Mouse (Mus musculus): ENCODE measurements around the gene Prr12.
A peak's percentile ranks its signal among the peaks of the same experiment; 100 is the strongest.
"Not testable (repeated sequence)": the region's sequence is repeated elsewhere in the genome, so short reads cannot be mapped to it uniquely, and the experiment has no call there.

The Prr12 gene

DNA sequence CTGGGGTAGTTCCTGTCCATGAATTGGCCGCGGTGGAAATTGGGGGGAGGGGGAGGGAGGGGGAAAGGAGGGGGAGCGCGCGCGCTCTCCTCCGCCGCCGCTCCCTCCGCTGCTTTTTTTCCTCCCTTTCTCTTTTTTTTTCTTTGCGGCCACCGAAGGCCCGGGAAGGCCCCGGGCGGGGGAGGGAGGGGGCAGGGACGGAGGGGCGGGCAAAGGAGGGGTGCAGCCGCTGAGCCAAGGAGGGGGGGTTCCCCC lies at the start of gene Prr12:
TSS of gene Prr12 (minus strand) at position 20 of the 255 bp plus-strand sequence.
- DNase-seq (ENCODE audit: low spot score in 2 of 2) = no peak

DNA sequence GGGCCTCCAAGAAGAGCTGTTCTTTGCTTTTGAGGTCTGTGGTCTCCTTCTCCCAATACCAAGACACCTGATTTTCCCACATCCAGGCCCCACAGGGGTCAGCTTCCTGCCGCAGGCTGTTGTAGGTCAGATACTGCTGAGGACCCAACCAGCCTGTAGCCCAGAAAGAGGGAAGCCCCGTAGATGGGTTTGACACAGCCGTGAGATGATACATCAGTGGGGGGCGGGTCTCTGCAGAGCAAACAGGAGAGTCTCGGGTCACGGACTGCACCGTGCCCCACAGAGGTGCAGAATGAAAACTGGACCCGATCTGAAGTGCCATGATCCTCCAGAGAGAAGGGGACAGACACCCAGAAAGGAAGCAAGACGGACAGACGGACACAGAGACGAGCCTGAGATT lies 49.8 kb upstream of the Prr12 start:
- no peak for DNase-seq (ENCODE audit: low spot score in 2 of 2)

DNA sequence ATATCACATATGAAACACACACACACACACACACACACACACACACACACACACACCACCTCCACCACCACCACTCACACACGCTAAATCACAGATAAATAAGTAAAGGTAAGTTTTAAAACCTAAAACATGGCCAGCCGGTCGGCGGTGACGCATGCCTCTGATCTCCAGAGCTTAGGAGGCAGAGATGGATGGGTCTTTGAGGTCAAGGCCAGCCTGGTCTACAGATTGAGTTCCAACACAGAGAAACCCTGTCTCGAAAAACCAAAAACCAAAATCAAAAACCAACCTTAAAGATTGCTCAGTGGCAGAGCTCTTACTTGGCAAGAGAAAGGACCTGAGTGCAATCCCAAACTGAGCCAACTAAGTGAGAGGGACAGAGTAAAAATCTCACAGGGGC lies 47.4 kb upstream of the Prr12 start:
- no peak for DNase-seq (ENCODE audit: low spot score in 2 of 2)

DNA sequence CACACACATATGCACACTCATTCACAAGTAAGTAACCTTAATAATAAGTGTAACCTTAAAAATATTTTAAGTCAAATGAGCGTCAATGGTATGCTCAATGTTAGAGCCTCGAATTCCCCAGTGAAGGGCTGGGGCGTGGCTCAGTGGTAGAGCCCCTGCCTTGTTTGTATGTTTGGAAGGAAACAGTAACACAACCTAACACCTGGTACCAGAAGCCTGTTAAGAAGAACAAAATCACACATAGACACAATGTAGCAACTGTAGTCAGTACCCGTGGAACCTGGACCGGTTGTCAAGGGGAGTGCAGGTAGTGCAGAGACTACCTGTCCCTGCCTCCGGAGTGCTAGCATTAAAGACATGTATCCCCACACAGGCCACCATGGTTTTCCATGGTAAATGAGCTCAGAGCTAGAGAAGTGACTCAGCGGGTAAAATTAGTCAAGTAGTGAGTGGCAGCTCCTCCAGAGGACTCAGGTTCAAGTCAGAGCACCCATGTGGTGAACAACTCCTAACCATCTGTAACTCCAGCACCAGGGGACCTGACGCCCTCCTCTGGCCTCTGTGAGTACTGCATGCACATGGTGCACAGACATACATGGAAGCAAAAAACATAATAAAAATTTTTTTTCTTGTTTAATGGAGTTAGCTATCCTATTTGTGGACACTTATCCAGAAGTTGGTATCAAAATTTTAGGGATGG lies 46.0 kb upstream of the Prr12 start:
- DNase-seq (ENCODE audit: low spot score in 2 of 2) = no peak

DNA sequence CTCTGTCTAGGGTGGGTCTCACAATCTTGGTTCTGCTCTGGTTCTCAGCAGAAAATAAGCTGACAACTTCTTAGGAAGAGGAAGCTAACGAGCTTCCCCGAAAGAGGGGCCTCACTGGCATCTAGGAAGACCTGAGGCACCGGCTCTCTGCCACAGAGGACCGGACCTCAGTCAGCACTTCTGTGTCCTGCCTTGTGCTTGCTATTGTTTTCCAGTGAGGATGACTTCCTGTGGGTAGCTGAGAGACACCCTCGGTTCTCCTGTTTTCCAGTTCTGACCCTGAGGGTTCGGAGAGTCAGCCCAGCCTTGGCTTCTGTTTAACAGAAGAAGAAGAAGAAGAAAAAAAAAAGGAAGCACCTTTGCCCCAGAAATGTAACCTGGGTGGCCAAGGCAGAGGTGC lies 44.8 kb upstream of the Prr12 start:
- no peak for DNase-seq (ENCODE audit: low spot score in 2 of 2)

DNA sequence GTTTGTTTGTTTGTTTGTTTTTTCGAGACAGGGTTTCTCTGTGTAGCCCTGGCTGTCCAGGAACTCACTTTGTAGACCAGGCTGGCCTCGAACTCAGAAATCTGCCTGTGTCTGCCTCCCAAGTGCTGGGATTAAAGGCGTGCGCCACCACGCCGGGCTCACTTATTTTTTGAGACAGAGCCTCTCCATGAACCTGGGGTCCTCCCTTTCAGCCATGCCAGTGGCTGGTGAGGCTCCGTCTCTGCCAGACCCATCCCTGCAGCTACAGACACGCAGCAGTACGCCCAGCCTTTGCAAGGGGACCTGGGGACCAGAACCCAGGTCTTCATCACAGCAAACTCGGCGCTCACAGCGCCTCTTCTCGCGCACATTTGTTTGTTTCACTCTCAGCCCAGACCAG lies 43.3 kb upstream of the Prr12 start:
- not testable (repeated sequence) for DNase-seq (ENCODE audit: low spot score in 2 of 2)

DNA sequence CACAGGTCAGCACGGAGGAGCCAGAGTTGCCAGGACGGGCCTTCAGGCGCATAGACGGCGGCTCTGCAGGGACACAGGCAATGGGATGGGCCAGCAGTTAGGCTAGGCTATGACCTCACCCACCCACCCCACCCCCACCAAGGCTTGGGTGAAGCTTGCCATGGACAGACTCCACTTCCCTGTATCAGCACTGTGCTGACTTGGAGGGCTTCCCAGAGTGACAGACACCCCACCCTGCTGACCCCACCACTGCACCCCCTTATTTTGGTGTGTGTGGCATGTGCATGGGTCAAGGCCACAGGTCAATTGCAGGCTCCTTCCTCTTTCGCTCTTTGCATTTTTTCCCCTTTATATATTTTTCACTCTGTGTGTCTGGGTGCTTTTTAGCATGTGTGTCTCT lies 42.7 kb upstream of the Prr12 start:
- no peak for DNase-seq (ENCODE audit: low spot score in 2 of 2)

DNA sequence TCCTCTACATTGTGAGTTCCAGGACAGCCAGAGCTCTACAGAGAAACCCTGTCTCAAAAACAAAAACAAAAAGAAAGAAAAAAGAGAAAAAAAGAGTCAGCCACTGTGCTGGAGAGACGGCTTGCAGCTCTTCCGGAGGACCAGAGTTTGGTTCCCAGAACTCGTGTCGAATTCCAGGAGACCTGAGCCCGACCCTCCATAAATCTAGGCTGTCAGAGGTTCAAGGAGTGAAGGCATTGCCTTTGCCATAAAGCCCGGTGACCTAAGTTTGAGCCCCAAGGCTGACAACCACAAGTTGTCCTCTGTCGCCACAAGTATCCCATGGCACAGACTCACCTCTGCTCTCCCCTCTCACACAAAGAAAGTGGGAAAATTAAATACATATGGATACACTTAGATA lies 41.4 kb upstream of the Prr12 start:
- DNase-seq (ENCODE audit: low spot score in 2 of 2) = no peak

DNA sequence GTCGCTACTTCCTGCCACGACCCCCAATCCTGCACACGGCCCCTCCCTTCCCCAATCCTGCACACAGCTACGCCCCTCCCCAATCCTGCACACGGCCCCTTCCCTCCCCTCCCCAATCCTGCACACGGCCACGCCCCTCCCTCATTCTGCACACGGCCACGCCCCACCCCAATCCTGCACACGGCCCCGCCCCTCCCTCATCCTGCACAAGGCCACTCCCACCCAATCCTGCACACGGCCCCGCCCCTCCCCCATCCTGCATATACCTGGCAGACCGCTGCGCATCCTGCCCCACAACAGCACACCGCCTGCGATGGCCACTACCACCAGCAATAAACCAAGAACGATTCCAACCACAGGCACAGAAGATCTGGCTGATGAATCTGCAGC lies 40.8 kb upstream of the Prr12 start:
- no peak for DNase-seq (ENCODE audit: low spot score in 2 of 2)

DNA sequence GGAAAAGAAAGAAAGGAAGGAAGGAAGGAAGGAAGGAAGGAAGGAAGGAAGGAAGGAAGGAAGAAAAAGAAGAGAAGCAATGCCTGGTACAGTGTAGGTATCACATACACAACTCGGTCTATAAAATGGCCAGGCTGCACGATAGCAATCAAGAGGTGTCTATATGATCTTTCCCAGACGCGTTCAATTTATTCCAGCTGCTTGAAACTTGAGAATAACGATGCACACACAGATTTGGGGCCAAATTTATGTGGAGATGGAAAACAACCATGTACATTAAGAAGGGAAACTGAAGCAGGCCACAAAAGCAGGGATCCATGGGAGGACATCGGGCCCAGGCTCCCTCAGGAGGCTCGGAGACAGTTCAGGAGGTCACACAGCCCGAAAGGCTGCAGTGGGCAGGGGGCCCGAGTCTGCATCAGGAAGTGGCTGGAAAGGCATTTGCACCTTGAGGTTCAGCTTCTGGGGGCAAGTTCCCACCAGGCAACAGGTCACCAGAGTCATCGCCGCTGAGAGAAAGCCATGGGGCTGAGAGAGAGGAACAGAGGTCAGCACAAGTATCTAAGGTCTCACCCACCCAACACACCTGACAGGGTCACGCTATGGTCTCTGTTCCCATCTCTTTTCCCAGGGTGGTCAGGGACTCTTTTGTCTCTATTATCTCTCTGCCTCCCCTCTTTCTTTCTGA lies 40.3 kb upstream of the Prr12 start:
- DNase-seq (ENCODE audit: low spot score in 2 of 2) = no peak

DNA sequence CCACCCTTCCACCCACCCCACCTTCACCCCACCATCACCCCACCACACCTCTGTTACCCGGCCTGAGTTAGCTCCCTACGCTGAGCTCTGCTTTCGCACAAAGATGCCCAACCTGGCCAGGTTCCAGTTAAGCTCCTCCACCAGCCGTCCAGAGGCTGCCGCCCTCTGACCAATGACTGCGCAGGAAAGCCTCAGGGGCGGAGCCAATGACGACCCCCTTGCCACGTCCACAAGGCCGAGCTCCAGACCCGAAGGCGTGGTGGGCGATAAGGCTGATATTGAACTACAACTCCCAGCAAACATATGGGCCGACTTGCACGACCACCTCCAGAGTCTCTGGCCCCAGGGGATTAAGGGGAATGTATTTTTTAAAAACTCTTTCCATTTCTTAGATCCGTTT lies 39.4 kb upstream of the Prr12 start, which contains the start of gene Rcn3:
TSS of gene Rcn3 (minus strand) at position 174 of the 400 bp plus-strand sequence.
- peak; percentile 44 to 87 for DNase-seq (ENCODE audit: low spot score in 2 of 2)

DNA sequence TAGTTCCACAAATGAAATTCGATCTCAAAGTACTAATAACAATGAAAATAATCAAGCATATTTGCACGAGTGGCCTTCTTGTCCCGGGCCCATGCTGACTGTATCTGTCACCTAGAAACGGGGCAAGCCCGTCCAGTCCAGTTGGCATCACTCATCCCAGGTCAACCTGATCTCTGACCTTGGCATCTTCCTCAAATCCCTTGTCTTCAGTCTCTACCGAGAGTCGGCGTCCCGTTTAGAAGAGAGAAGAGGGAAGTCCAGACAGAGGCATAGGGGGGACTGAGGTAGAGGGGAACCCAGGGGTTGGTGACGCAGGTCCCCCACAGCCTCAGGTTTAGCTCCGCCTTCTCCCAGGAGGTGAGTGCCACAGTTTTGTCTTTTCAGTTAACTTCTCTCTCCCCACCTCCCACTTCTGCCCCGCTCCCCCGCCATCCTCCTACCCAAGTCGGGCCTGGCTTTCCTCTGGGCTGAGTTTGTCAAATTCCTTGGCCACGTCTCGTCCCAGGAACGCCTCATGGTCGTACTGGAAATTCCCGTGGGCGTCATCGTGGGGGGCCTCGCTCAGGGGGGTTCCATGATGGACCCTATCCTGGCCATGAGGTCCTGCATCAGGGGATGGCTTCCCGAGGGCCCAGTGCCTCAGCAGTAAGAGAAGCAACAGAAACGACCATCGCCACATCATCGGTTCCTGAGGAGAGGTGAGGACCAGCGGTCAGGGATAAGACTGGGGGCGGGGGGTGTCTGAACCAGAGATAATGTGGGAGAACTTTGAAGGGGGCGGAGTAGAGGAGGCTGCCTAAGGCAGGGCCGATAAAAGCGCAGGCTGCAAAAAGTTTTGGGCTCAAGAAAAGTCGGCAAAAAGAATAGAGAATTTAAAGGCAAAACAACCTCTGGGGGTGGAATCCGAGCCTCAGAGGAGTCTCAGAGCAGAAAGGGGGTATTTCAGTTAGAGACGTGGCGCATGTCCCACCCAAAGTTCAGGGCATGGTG lies 38.6 kb upstream of the Prr12 start:
- peak in 1 of 2 experiments; percentile 25 for DNase-seq (ENCODE audit: low spot score in 2 of 2)

DNA sequence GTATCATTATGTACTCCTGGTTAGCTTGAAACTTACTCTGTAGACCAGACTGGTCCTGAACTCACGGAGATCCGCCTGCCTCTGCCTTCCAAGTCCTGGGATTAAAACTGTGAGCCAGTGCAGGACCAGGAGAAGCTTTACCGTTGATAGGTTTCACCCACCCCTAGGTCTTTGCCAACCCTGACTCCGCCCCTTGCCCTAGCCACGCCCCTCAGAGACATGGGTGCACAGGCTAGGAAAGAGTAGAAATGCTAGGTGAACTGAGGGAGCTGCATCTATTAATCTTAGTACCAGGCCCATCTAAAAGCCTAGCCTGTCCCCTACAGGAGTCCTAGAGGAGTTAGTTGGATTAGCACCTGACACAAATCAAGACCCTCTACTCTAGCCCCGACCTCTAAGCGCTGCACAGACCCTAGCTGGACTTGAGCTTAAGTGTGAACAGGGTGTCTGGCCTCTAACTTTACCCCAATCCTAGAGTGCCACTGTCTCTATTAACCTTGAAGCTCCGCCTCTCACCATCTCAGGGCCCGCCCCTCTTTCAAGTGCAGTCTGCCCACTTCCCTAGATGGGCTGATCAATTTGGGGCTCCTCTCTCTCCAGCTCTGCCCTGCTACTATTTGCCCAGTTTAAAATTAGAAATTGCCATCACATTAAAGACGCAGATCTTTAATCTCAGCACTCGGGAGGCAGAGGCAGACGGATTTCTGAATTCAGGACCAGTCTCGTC lies 37.7 kb upstream of the Prr12 start:
- DNase-seq (ENCODE audit: low spot score in 2 of 2) = no peak

DNA sequence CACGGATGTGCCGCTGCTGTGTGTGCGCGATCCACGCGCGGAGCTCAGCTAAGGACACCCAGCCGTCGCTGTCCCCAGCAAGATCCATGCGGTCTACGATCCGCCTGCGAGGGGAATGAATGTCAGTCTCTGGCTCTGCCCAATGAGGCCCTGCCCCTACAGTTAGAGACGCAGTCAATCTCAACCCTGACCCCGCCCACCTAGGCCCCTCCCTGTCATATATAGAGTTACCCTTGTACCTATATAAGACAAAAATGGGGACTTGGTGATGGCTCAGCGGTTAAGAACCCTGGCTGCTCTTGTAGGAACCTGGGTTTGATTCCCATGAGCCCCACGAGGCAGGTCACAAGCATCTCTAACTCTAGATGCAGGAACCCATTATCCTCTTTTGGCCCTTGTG lies 35.9 kb upstream of the Prr12 start:
- DNase-seq (ENCODE audit: low spot score in 2 of 2) = no peak

DNA sequence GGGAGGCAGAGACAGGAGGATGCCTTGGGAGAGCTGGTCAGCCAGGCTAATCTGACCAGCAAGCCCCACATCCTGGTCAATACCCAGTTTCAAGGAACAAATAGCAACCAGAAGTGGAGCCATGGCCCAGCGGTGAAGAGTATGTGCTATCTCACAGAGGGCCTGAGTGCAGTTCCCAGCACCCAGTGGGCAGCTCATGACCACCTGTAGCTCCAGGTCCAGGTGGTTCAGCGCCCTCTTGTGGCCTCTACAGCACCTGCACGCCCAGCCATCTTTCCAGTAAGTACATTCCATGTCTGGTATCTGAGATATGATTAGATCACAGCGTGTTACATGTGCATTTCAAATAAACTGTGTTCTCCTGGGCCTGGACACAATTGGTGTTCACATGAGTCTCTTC lies 33.4 kb upstream of the Prr12 start:
- DNase-seq (ENCODE audit: low spot score in 2 of 2) = no peak

DNA sequence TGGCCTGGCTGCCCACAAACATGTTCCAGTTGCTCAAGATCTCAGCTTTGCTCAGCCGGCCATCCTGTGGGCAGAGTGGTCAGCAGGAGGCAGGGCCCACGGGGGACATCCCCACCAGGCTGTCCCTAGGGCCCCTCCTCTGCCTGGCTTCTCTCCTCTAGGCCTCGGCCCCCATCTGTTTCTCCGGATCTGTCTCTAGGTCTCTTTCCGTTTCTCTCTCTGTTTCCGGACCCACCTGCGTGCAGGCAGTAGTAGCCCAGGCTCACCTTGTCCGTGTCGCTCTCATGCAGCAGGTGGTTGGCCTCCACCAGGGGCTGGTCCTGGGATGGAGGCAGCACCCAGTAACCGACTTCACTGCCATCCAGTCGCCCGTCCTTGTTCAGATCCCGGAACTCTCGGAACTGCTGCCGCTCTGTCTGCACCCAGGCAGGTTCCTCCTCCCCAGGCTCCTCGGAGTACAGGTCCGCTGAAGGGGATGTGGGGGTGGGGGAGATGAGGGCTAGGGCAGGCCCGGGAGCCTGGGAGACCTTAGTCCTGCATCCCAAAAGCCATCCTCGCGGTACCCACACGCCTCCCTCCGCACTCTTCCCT lies 30.7 kb upstream of the Prr12 start:
- no peak for DNase-seq (ENCODE audit: low spot score in 2 of 2)

DNA sequence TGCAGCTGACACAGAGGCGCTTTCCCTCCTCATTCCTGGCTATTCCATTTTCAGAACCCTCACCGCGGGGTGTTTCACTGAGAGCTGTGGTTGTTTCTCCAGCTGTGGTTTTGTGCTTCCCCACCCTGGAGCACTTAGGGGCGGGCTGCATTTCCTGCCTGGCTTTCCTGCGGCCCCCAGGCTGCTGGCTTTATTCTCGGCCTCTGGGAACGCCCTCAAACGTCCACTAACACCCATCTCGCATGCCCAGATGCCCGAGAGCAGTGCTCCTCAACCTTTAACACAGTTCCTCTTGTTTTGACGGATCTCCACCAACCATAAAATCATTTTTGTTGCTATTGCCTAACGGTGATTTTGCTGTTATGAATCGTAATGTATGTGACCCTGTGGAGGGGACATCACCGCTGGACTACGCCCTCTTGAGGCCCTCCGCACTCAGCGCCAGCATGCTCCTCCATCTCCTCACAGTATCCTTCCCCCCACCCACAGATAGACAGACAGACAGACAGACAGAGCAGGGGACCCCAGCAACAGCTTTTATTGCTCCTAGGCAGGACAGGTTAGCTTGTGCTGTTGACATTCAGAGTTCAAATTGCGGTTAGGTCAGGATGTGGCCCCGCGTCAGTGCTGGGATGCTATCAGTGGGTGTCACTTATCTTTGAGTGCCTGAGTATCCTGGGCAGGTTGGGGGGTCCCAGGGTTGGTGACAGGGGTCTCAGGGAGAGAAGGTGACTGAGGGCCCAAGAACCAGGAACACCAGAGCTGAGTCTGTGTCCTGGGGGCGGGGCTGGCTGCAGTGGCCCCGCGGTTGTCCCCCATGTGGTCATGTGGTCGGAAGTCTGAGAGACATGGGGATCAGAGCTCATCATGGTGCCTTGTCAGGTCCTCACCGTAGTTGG lies 30.0 kb upstream of the Prr12 start:
- DNase-seq (ENCODE audit: low spot score in 2 of 2) = no peak

DNA sequence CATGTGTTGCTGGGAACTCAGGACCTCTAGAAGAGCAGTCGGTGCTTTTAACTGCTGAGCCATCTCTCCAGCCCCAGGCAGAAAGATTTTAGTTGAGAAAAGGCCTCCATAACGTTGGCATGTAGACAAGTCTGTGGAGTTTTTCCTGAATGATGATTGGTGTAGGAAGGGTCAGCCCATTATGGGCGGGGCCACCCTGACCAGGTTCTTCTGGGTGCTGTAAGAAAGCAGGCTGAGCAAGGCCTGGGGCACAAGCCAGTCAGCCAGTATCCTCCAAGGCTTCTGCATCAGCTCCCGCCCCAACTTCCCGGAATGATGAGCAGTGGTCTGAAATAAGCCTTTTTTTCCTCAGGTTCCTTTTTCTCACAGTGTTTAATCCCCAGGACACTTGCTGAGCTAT lies 28.3 kb upstream of the Prr12 start:
- no peak for DNase-seq (ENCODE audit: low spot score in 2 of 2)

DNA sequence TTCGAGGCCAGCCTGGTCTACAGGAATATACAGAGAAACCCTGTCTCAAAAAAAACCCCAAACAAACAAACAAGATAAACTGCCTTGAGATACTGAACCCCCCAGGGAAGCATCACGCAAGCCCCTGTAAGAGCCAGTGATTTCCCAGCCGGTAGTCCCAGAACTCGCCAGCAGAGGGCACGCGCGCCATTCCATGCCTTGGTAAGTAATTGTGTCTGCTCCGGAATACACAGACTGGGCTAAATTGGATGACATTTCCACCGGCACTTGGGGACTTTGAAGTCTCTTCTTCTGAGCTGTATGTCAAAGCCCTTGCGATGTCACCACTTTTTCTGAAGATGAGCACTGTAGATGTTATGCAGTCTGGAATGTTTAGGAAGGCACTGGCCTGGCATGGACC lies 27.2 kb upstream of the Prr12 start:
- peak; percentile 92 to 96 for DNase-seq (ENCODE audit: low spot score in 2 of 2)

DNA sequence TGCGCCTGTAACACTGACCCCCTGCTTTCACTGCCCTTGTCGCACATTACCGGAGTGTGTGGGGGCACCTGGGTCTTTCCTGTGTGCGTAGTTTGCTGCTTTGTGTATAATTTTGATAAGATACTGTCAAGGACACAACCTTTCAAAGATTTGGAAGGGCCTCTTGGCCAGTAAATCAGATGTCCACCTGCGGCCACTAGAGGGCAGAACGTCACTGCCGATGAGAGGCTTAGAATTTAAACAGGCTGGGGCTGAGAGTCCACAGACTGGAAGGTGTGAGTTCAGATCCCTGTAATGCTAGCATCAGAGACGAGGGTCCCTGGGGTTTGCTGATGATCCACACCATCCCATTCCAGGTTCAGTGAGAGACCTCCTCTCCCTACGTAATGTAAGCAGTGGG lies 25.8 kb upstream of the Prr12 start:
- peak; percentile 58 to 68 for DNase-seq (ENCODE audit: low spot score in 2 of 2)

DNA sequence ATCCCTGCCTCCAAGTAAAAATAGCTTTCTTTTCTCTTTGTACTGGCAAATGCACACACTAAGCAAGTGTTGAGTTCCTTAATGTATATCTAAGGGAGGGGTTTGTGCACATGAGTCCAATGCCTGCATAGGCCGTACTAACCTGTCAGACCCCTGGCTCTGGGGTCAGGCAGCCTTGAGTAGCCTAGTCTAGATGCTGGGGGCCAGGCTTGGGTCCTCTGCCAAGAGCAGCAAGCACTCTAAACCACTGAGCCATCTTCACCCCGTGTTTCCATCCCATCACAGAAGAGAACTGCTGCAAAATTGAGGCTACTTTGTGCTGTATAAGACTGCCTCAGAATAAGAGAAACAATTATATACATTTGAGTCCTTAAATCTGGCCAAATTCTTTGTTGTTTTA lies 25.1 kb upstream of the Prr12 start:
- DNase-seq (ENCODE audit: low spot score in 2 of 2) = no peak
